ENCODE assay signal across 8 mouse cellular contexts in genomic region chr15:91191412-91192222, GRCm38 (mm10). TPM values are rescaled to one million over a fixed set of nuclear protein-coding genes. Genes with fewer than 3 reads are reported as not detected.
DNase-seq lines count a peak whose midpoint lies in the region; ATAC-seq and TF ChIP-seq lines count a peak whose summit lies in the region.

Abcd2 (minus strand) TSS chr15:91191799.

- no peaks in the 10 kb centered on the region for H3K4me1 ChIP-seq in lung, embryonic 14.5 days (ENCODE audit: insufficient read depth)

- peak; percentile 50 for DNase-seq in adipocyte (ENCODE audit: low spot score)
- DNase-seq in cerebellum, postnatal 10 days: peak; percentile 89 to 91
- peak; percentile 60 to 82 for DNase-seq in frontal cortex, adult 2 months (ENCODE audit: extremely low spot score in 1 of 2, low spot score in 1 of 2)
- DNase-seq in layer of hippocampus, adult 9-10 months (ENCODE audit: low spot score): peak; percentile 60
- DNase-seq in lung, embryonic 14.5 days: peak; percentile 91
- peak; percentile 6 to 23 for DNase-seq in thymus, postnatal 36 days

- WGBS in lung, embryonic 14.5 days: under 1% methylated on average over 22 of the region's 22 CpGs

- ATAC-seq in hematopoietic stem cell, adult 5-6 weeks (replicated peaks in 1 of 2; ENCODE audit: insufficient read depth in 1 of 2, low FRiP score in 2 of 2, low TSS enrichment in 1 of 2, low read depth in 1 of 2, poor library complexity in 2 of 2, severe bottlenecking in 2 of 2): peak; percentile 90 to 94
- ATAC-seq in lung, embryonic 14.5 days (ENCODE audit: insufficient read depth): peak; percentile 98
- ATAC-seq in neutrophil, adult 5-6 weeks (ENCODE audit: extremely low read depth, insufficient number of reproducible peaks, low FRiP score, poor library complexity, severe bottlenecking): peak; percentile 77

- no peaks in the 10 kb centered on the region for H3K27me3 ChIP-seq in lung, embryonic 14.5 days (ENCODE audit: insufficient read depth, low read length)

- no peaks in the 10 kb centered on the region for H3K9me3 ChIP-seq in lung, embryonic 14.5 days (ENCODE audit: low read depth, low read length)

- peak within 1 kb of the TSS; percentile 43 for H3K4me3 ChIP-seq in lung, embryonic 14.5 days (ENCODE audit: low read depth, low read length)

- TF ChIP-seq CTCF in lung, embryonic 14.5 days (IDR thresholded peaks at IDR 0.05; ENCODE audit: low read depth): no peak

- H3K4me2 ChIP-seq in lung, embryonic 14.5 days: peak within 1 kb of the TSS; percentile 80

- peak within 1 kb of the TSS; percentile 49 for H3K9ac ChIP-seq in lung, embryonic 14.5 days

- H3K27ac ChIP-seq in lung, embryonic 14.5 days (ENCODE audit: low read depth): peak within 1 kb of the TSS; percentile 87

- H3K36me3 ChIP-seq in lung, embryonic 14.5 days (ENCODE audit: insufficient read depth): no peaks in the 10 kb centered on the region

RNA-seq across cellular contexts. Expression of gene Abcd2, which starts in this region (rescaled TPM):
- polyA plus RNA-seq in frontal cortex, adult 2 months (2012; rRNA removed): 12.7 and 14.2 TPM in 2 replicates
- 5.3 and 13.8 TPM in 2 replicates for total RNA-seq in hematopoietic stem cell, adult 5-6 weeks (2017)
- polyA plus RNA-seq in lung, embryonic 14.5 days (2014; fragmentation: Nextera tagmentation; extraction: Ambion mirVana): 2.5 and 2.9 TPM in 2 replicates
- total RNA-seq in neutrophil, adult 5-6 weeks (2017): 33.3 and 41.1 TPM in 2 replicates

Comparison
In these comparisons a context has a peak if more than half of its experiments do, and no peak if none do; other contexts are left out.
1. Peak in every context shown above with its lines: DNase-seq, ATAC-seq, H3K4me3 ChIP-seq and H3K27ac ChIP-seq.
2. DNase-seq: peak in every context shown above with its lines; median percentile 91 in lung, embryonic 14.5 days; 90 in cerebellum, postnatal 10 days; 71 in frontal cortex, adult 2 months; 60 in layer of hippocampus, adult 9-10 months; 50 in adipocyte; 14 in thymus, postnatal 36 days.